Mouse (Mus musculus) testis, postnatal 14 days (tissue): ENCODE data around the gene Mbnl1.

Experiments used
- DNase-seq: peaks from one replicate; pipeline ENCODE4 v3.0.0; 2021; ENCODE audit warnings: low spot score

The Mbnl1 gene

GRCm38 (mm10) chr3:60519337-60519736, 46.7 kb downstream of the Mbnl1 start:
- no peak for DNase-seq

GRCm38 (mm10) chr3:60524127-60524526, 51.5 kb downstream of the Mbnl1 start:
- DNase-seq = no peak

GRCm38 (mm10) chr3:60531286-60531685, 58.7 kb downstream of the Mbnl1 start:
- DNase-seq = no peak

- no peak for DNase-seq
These were observed 59.2 kb downstream of the Mbnl1 start for GRCm38 (mm10) chr3:60531826-60532225.

GRCm38 (mm10) chr3:60535224-60535623, 62.6 kb downstream of the Mbnl1 start:
- DNase-seq = no peak

GRCm38 (mm10) chr3:60537063-60537462, 64.4 kb downstream of the Mbnl1 start:
- no peak for DNase-seq

GRCm38 (mm10) chr3:60538214-60538971, 65.8 kb downstream of the Mbnl1 start:
- no peak for DNase-seq

GRCm38 (mm10) chr3:60541121-60541520, 68.5 kb downstream of the Mbnl1 start:
- no peak for DNase-seq

GRCm38 (mm10) chr3:60546196-60546595, 73.6 kb downstream of the Mbnl1 start:
- no peak for DNase-seq

GRCm38 (mm10) chr3:60546904-60547303, 74.3 kb downstream of the Mbnl1 start:
- no peak for DNase-seq

GRCm38 (mm10) chr3:60550492-60550891, 77.9 kb downstream of the Mbnl1 start:
- DNase-seq = no peak

- DNase-seq = no peak
These were observed 79.0 kb downstream of the Mbnl1 start for GRCm38 (mm10) chr3:60551650-60552049.

GRCm38 (mm10) chr3:60553011-60553410, 80.4 kb downstream of the Mbnl1 start:
- DNase-seq = peak; percentile 33

- no peak for DNase-seq
These were observed 84.0 kb downstream of the Mbnl1 start for GRCm38 (mm10) chr3:60556596-60556995.

GRCm38 (mm10) chr3:60558252-60558862, 85.7 kb downstream of the Mbnl1 start:
- DNase-seq = no peak

- DNase-seq = no peak
These were observed 87.1 kb downstream of the Mbnl1 start for GRCm38 (mm10) chr3:60559762-60560161.

GRCm38 (mm10) chr3:60563529-60564243, 91.1 kb downstream of the Mbnl1 start:
- no peak for DNase-seq

GRCm38 (mm10) chr3:60564244-60564643, 91.6 kb downstream of the Mbnl1 start:
- no peak for DNase-seq

- no peak for DNase-seq
These were observed 92.6 kb downstream of the Mbnl1 start for GRCm38 (mm10) chr3:60565204-60565603.

GRCm38 (mm10) chr3:60565950-60566349, 93.3 kb downstream of the Mbnl1 start:
- DNase-seq = no peak

- no peak for DNase-seq
These were observed 95.6 kb downstream of the Mbnl1 start for GRCm38 (mm10) chr3:60568171-60568684.

- DNase-seq = no peak
These were observed 96.4 kb downstream of the Mbnl1 start for GRCm38 (mm10) chr3:60568801-60569568.
